21 mouse cellular contexts compared by ENCODE assay signal in the genomic region with DNA sequence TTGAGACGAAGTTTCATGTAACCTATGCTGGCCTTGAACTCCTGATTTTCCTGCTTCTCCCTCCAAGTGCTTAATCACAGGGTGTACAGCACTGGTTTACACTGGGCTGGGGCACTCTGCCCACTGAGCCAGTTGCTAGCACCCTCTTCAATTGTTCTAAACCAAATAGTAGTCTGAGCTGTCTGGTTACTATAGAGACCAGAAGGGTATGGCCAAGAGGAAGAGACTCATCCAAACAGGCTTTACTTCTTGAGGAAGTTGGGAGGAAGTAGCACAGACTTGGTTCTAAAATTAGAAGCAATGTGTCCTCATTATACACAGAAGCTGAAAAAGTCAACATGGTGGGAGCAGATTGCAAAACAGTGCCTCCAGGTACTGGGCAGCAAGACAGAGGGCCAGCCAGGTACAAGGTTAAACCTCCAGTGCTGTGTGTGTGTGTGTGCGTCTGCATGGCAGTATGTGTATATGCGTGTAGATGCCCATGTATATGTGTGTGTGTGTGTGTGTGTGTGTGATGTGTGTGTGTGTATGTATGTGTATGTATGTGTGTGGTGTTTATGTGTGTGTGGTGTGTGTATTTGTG. TPM values are rescaled to one million over a fixed set of nuclear protein-coding genes. Genes with fewer than 3 reads are reported as not detected.
DNase-seq lines count a peak whose midpoint lies in the region; ATAC-seq and TF ChIP-seq lines count a peak whose summit lies in the region.
"Had no signal": no experiment of that assay in that cellular context is flagged by ENCODE, and none has a peak within 500 bp of the region (broad histone marks: within the 10 kb centered on the region; RNA-seq: fewer than 3 reads in every experiment).

No protein-coding gene starts in this region.

- H3K4me2 ChIP-seq in lung, embryonic 14.5 days, result no peak overlapping the region
- no peak overlapping the region for H3K4me2 ChIP-seq in midbrain, embryonic 16.5 days (ENCODE audit: low read length)
- H3K4me2 ChIP-seq: heart, embryonic 12.5 days; hindbrain, embryonic 13.5 days; limb, embryonic 12.5 days; midbrain, embryonic 11.5 days had no signal

- H3K27ac ChIP-seq in lung, embryonic 14.5 days (ENCODE audit: low read depth), result no peak overlapping the region
- no peak overlapping the region for H3K27ac ChIP-seq in midbrain, embryonic 16.5 days (ENCODE audit: low read length)
- H3K27ac ChIP-seq: hindbrain, embryonic 13.5 days; limb, embryonic 12.5 days had no signal

- H3K36me3 ChIP-seq in lung, embryonic 14.5 days (ENCODE audit: insufficient read depth), result peaks cover 49% of the 10 kb centered on the region
- H3K36me3 ChIP-seq in midbrain, embryonic 16.5 days (ENCODE audit: control insufficient read depth, insufficient read depth, low read length), result peaks cover 34% of the 10 kb centered on the region

- TF ChIP-seq CTCF in lung, embryonic 14.5 days (IDR thresholded peaks at IDR 0.05; ENCODE audit: low read depth), result no peak

- no peak overlapping the region for H3K4me3 ChIP-seq in lung, embryonic 14.5 days (ENCODE audit: low read depth, low read length)
- no peak overlapping the region for H3K4me3 ChIP-seq in midbrain, embryonic 16.5 days (ENCODE audit: low read depth, low read length)
- H3K4me3 ChIP-seq: heart, embryonic 12.5 days; hindbrain, embryonic 13.5 days; limb, embryonic 12.5 days had no signal

- no peaks in the 10 kb centered on the region for H3K4me1 ChIP-seq in lung, embryonic 14.5 days (ENCODE audit: insufficient read depth)
- H3K4me1 ChIP-seq in midbrain, embryonic 16.5 days (ENCODE audit: control insufficient read depth, insufficient read depth, low read length), result no peaks in the 10 kb centered on the region
- H3K4me1 ChIP-seq: hindbrain, embryonic 13.5 days; limb, embryonic 12.5 days had no signal

- H3K9me3 ChIP-seq in lung, embryonic 14.5 days (ENCODE audit: low read depth, low read length), result no peaks in the 10 kb centered on the region
- H3K9me3 ChIP-seq in midbrain, embryonic 16.5 days (replicated peaks; ENCODE audit: control insufficient read depth, low read length, poor library complexity, severe bottlenecking), result no peaks in the 10 kb centered on the region
- H3K9me3 ChIP-seq: heart, embryonic 12.5 days; hindbrain, embryonic 13.5 days; limb, embryonic 12.5 days had no signal

- no peaks in the 10 kb centered on the region for H3K27me3 ChIP-seq in lung, embryonic 14.5 days (ENCODE audit: insufficient read depth, low read length)
- H3K27me3 ChIP-seq in midbrain, embryonic 16.5 days (ENCODE audit: control insufficient read depth, insufficient read depth, low read depth, low read length), result no peaks in the 10 kb centered on the region
- H3K27me3 ChIP-seq: heart, embryonic 12.5 days; hindbrain, embryonic 13.5 days; limb, embryonic 12.5 days had no signal

- WGBS in lung, embryonic 14.5 days, result 86% methylated on average over 3 of the region's 3 CpGs
- 94% methylated on average over 3 of the region's 3 CpGs for WGBS in midbrain, embryonic 16.5 days

- H3K9ac ChIP-seq in lung, embryonic 14.5 days, result no peak overlapping the region
- no peak overlapping the region for H3K9ac ChIP-seq in midbrain, embryonic 16.5 days (ENCODE audit: low read depth, low read length)
- H3K9ac ChIP-seq: forebrain, postnatal 0 days; heart, embryonic 12.5 days; hindbrain, embryonic 13.5 days; limb, embryonic 12.5 days had no signal

- ATAC-seq in lung, embryonic 14.5 days (ENCODE audit: insufficient read depth), result peak; percentile 56; the same call in 1 of the 2 replicates
- peak; percentile 62 for ATAC-seq in megakaryocyte, adult 5-6 weeks (ENCODE audit: poor library complexity, severe bottlenecking)
- no peak for ATAC-seq in midbrain, embryonic 16.5 days
- ATAC-seq: forebrain, postnatal 0 days had no signal

- DNase-seq in lung, embryonic 14.5 days, result no peak
- DNase-seq in lung, postnatal 25 days (ENCODE audit: low spot score), result no peak
- DNase-seq in induced T-regulatory cell, adult 2 months (ENCODE audit: low read depth), result peak; percentile 21
- no peak for DNase-seq in adipocyte (ENCODE audit: low spot score)
- no peak for DNase-seq in embryo, embryonic 10.5 days (ENCODE audit: low spot score)
- DNase-seq: adrenal gland, adult 2 months; cerebellum, adult 9-11 months; embryo, embryonic 11 days; forebrain, postnatal 0 days; heart, adult 11 months; kidney, postnatal 4 days; layer of hippocampus, adult 9-11 months; lung, postnatal 36 days; right cerebral cortex, postnatal 25 days; thymus, adult 18-20 months had no signal

RNA-seq across cellular contexts. Expression of a gene that starts 11.3 kb away (rescaled TPM):
- polyA plus RNA-seq in lung, embryonic 14.5 days (2014; fragmentation: Nextera tagmentation; extraction: Ambion mirVana), result 42.4 and 46.6 TPM in 2 replicates
- 33.7 and 36.5 TPM in 2 replicates for total RNA-seq in megakaryocyte, adult 5-6 weeks (2015)
- 35.1 and 38.1 TPM in 2 replicates for total RNA-seq in megakaryocyte, adult 5-6 weeks (2017)
- 24.6 and 25.6 TPM in 2 replicates for polyA plus RNA-seq in midbrain, embryonic 16.5 days (2015; fragmentation: Nextera tagmentation; extraction: Ambion mirVana)

RNA-seq across cellular contexts. Expression of a gene that starts 33.9 kb away (rescaled TPM):
- 23.9 and 25.1 TPM in 2 replicates for polyA plus RNA-seq in lung, embryonic 14.5 days (2014; fragmentation: Nextera tagmentation; extraction: Ambion mirVana)
- 16.8 and 19.0 TPM in 2 replicates for total RNA-seq in megakaryocyte, adult 5-6 weeks (2015)
- 19.9 and 22.2 TPM in 2 replicates for total RNA-seq in megakaryocyte, adult 5-6 weeks (2017)
- polyA plus RNA-seq in midbrain, embryonic 16.5 days (2015; fragmentation: Nextera tagmentation; extraction: Ambion mirVana), result 46.7 and 48.7 TPM in 2 replicates

RNA-seq across cellular contexts. Expression of a gene that starts 49.8 kb away (rescaled TPM):
- polyA plus RNA-seq in lung, embryonic 14.5 days (2014; fragmentation: Nextera tagmentation; extraction: Ambion mirVana), result 50.7 and 51.4 TPM in 2 replicates
- total RNA-seq in megakaryocyte, adult 5-6 weeks (2015), result 31.0 and 35.4 TPM in 2 replicates
- total RNA-seq in megakaryocyte, adult 5-6 weeks (2017), result 58.1 and 62.2 TPM in 2 replicates
- 52.9 and 54.6 TPM in 2 replicates for polyA plus RNA-seq in midbrain, embryonic 16.5 days (2015; fragmentation: Nextera tagmentation; extraction: Ambion mirVana)

RNA-seq across cellular contexts. Expression of a gene that starts 49.9 kb away (rescaled TPM):
- 25.2 and 27.5 TPM in 2 replicates for polyA plus RNA-seq in lung, embryonic 14.5 days (2014; fragmentation: Nextera tagmentation; extraction: Ambion mirVana)
- 10.1 and 11.1 TPM in 2 replicates for total RNA-seq in megakaryocyte, adult 5-6 weeks (2015)
- 24.0 and 24.4 TPM in 2 replicates for total RNA-seq in megakaryocyte, adult 5-6 weeks (2017)
- polyA plus RNA-seq in midbrain, embryonic 16.5 days (2015; fragmentation: Nextera tagmentation; extraction: Ambion mirVana), result 20.2 and 23.0 TPM in 2 replicates
